ENCODE assay signal across 16 mouse cellular contexts in genomic region chr16:24560998-24561397, GRCm38 (mm10).
"Had no signal": no experiment of that assay in that cellular context is flagged by ENCODE, and none has a peak within 500 bp of the region (broad histone marks: within the 10 kb centered on the region; RNA-seq: fewer than 3 reads in every experiment).

No protein-coding gene starts in this region.

- H3K4me1 ChIP-seq: midbrain, embryonic 10.5 days; midbrain, embryonic 12.5 days; neural tube, embryonic 15.5 days; stomach, embryonic 15.5 days had no signal

- H3K4me3 ChIP-seq: midbrain, embryonic 10.5 days; midbrain, embryonic 12.5 days; myocyte; neural tube, embryonic 13.5 days; neural tube, embryonic 15.5 days; stomach, embryonic 15.5 days had no signal

- H3K9ac ChIP-seq: lung, embryonic 14.5 days; midbrain, embryonic 12.5 days; neural tube, embryonic 13.5 days; neural tube, embryonic 15.5 days; stomach, embryonic 15.5 days had no signal

- DNase-seq: lung, adult 18-20 months; lung, embryonic 14.5 days; lung, postnatal 10 days; lung, postnatal 4 days; midbrain, embryonic 14.5 days; right cerebral cortex, postnatal 14 days; thymus, adult 2 months; thymus, postnatal 25 days; thymus, postnatal 4 days had no signal

- H3K27me3 ChIP-seq: midbrain, embryonic 12.5 days; neural tube, embryonic 13.5 days; neural tube, embryonic 15.5 days; stomach, embryonic 15.5 days had no signal

- H3K9me3 ChIP-seq: midbrain, embryonic 10.5 days; midbrain, embryonic 12.5 days; neural tube, embryonic 13.5 days; neural tube, embryonic 15.5 days; stomach, embryonic 15.5 days had no signal

- H3K4me2 ChIP-seq: lung, embryonic 14.5 days; midbrain, embryonic 12.5 days; neural tube, embryonic 13.5 days; neural tube, embryonic 15.5 days; stomach, embryonic 15.5 days had no signal

- H3K36me3 ChIP-seq: midbrain, embryonic 10.5 days; midbrain, embryonic 12.5 days; neural tube, embryonic 13.5 days; neural tube, embryonic 15.5 days; stomach, embryonic 15.5 days had no signal

- H3K27ac ChIP-seq: midbrain, embryonic 10.5 days; midbrain, embryonic 12.5 days; neural tube, embryonic 13.5 days; neural tube, embryonic 15.5 days; stomach, embryonic 15.5 days; stomach, postnatal 0 days had no signal
